Mouse (Mus musculus): ENCODE measurements at regions not wholly inside any gene's neighbourhood (a gene's known extent, or its start where the extent isn't known, plus 50 kb on each side); places are given as distances from the start of the nearest gene placed in this dataset.

GRCm38 (mm10) chr15:7694037-7694436 lies 116.6 kb upstream of the Gdnf start:
- DNase-seq = no peak

- DNase-seq = no peak
These were observed 112.9 kb upstream of the Gdnf start for GRCm38 (mm10) chr15:7697724-7698123.

GRCm38 (mm10) chr15:7708836-7709235 lies 101.8 kb upstream of the Gdnf start:
- no peak for DNase-seq

GRCm38 (mm10) chr15:7714641-7715040 lies 96.0 kb upstream of the Gdnf start:
- DNase-seq = no peak

GRCm38 (mm10) chr15:7716188-7716587 lies 94.5 kb upstream of the Gdnf start:
- no peak for DNase-seq

GRCm38 (mm10) chr15:7723202-7723721 lies 87.4 kb upstream of the Gdnf start:
- no peak for DNase-seq

- DNase-seq = no peak
These were observed 86.9 kb upstream of the Gdnf start for GRCm38 (mm10) chr15:7723770-7724169.

GRCm38 (mm10) chr15:7725505-7725904 lies 85.1 kb upstream of the Gdnf start:
- no peak for DNase-seq

GRCm38 (mm10) chr15:7747586-7747985 lies 63.1 kb upstream of the Gdnf start:
- no peak for DNase-seq

GRCm38 (mm10) chr15:7750441-7750840 lies 60.2 kb upstream of the Gdnf start:
- no peak for DNase-seq

Data from kidney, postnatal 10 days (tissue).